Mouse (Mus musculus): Measurements from ENCODE around the gene Tmem163.

GRCm38 (mm10) chr1:127511362-127511761 is 168.0 kb downstream of the Tmem163 start:
- no peak for TF ChIP-seq CTCF (conservative IDR thresholded peaks at IDR 0.05; ENCODE audit: insufficient read depth, insufficient read length, low read depth, low read length)
- no peak for TF ChIP-seq POLR2A (IDR thresholded peaks at IDR 0.05; ENCODE audit: low read depth, low read length)
